Mouse (Mus musculus) small intestine, adult 2 months (tissue): Measurements from ENCODE around the gene Polr2h.

Source experiments
- CTCF ChIP-seq: fragments of 200-500 bp; IDR thresholded peaks from 2 replicates; pipeline ENCODE4 v1.5.1; 2012; ENCODE audit warnings: low read depth, mild to moderate bottlenecking, control low read depth, inconsistent platforms, low read length, moderate library complexity, mixed read lengths; ENCODE audit not compliant: insufficient replicate concordance, insufficient read length; ENCODE audit errors: extremely low read depth
- POLR2A ChIP-seq: fragments of 200-500 bp; IDR thresholded peaks from 2 replicates; pipeline ENCODE4 v1.6.1; 2012; ENCODE audit warnings: low read depth, mild to moderate bottlenecking, control low read depth, inconsistent platforms, low read length, moderate library complexity

DNA sequence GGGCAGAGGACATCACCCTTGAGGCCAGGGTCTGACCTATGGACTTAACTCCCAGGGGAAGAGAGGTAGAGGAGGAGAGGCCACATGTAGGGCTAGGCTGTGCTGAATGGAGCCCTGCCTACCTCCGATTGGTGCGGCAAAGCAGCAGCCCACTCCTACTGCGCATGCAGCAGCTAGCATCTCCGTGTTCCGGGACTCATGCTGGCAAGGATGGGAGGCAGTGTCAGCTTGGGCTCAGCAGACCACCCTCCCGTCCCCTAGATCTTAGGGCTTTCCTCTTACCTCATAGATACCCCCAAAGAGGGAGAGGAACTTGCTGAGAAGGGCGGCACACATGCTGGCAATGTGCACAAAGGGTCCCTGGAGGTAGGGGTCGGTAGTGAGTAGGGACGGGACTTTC lies 5.3 kb upstream of the Polr2h start:
- TF ChIP-seq CTCF (no peak), POLR2A (no peak)
